Mouse (Mus musculus): ENCODE data around the gene Zmynd8. TPM values are rescaled to one million over a fixed set of nuclear protein-coding genes. Genes with fewer than 3 reads are reported as not detected.

The Zmynd8 gene
- polyA plus RNA-seq, 1 experiment from 2014 or later = 45.3 TPM

- 88% methylated on average over 3 of the region's 3 CpGs for WGBS
- Histone ChIP-seq H3K27ac (ENCODE audit: low read length) (no peak overlapping the region), H3K4me2 (ENCODE audit: low read depth, low read length) (no peak overlapping the region), H3K9ac (ENCODE audit: low read length) (no peak overlapping the region), H3K27me3 (ENCODE audit: control insufficient read depth, insufficient read depth, low read length) (no peaks in the 10 kb centered on the region), H3K4me1 (ENCODE audit: control insufficient read depth, insufficient read depth, low read length) (peaks cover 4% of the 10 kb centered on the region; the same call in 1 of the 2 replicates), H3K4me3 (replicated peaks; ENCODE audit: low read length) (no peak overlapping the region), H3K9me3 (replicated peaks; ENCODE audit: control insufficient read depth, low read length) (no peaks in the 10 kb centered on the region), H3K36me3 (ENCODE audit: control insufficient read depth, insufficient read depth, low read length) (peaks cover 39% of the 10 kb centered on the region; the same call in 1 of the 2 replicates)
- ATAC-seq (ENCODE audit: insufficient read depth, low FRiP score) = no peak
Measured at GRCm38 (mm10) chr2:165789667-165790066, 109.1 kb downstream of the Zmynd8 start.

- Histone ChIP-seq H3K36me3 (ENCODE audit: control insufficient read depth, insufficient read depth, low read length) (peaks cover 36% of the 10 kb centered on the region), H3K9ac (ENCODE audit: low read length) (no peak overlapping the region), H3K4me2 (ENCODE audit: low read depth, low read length) (no peak overlapping the region), H3K4me3 (replicated peaks; ENCODE audit: low read length) (no peak overlapping the region), H3K9me3 (replicated peaks; ENCODE audit: control insufficient read depth, low read length) (no peaks in the 10 kb centered on the region), H3K27me3 (ENCODE audit: control insufficient read depth, insufficient read depth, low read length) (no peaks in the 10 kb centered on the region), H3K27ac (ENCODE audit: low read length) (no peak overlapping the region), H3K4me1 (ENCODE audit: control insufficient read depth, insufficient read depth, low read length) (peaks cover 4% of the 10 kb centered on the region; the same call in 1 of the 2 replicates)
- 91% methylated on average over 9 of the region's 9 CpGs for WGBS
- no peak for ATAC-seq (ENCODE audit: insufficient read depth, low FRiP score)
Measured at GRCm38 (mm10) chr2:165788796-165789195, 110.0 kb downstream of the Zmynd8 start.

GRCm38 (mm10) chr2:165788005-165788404, 110.8 kb downstream of the Zmynd8 start:
- WGBS = 51% methylated on average over 11 of the region's 11 CpGs
- H3K36me3 ChIP-seq (ENCODE audit: control insufficient read depth, insufficient read depth, low read length) = peaks cover 37% of the 10 kb centered on the region
- no peak overlapping the region for H3K4me3 ChIP-seq (replicated peaks; ENCODE audit: low read length)
- no peak; the same call in 1 of the 2 replicates for ATAC-seq (ENCODE audit: insufficient read depth, low FRiP score)
- peaks cover 4% of the 10 kb centered on the region; the same call in 1 of the 2 replicates for H3K4me1 ChIP-seq (ENCODE audit: control insufficient read depth, insufficient read depth, low read length)
- no peak overlapping the region for H3K27ac ChIP-seq (ENCODE audit: low read length)
- H3K27me3 ChIP-seq (ENCODE audit: control insufficient read depth, insufficient read depth, low read length) = no peaks in the 10 kb centered on the region
- no peak overlapping the region for H3K9ac ChIP-seq (ENCODE audit: low read length)
- H3K4me2 ChIP-seq (ENCODE audit: low read depth, low read length) = no peak overlapping the region
- no peaks in the 10 kb centered on the region for H3K9me3 ChIP-seq (replicated peaks; ENCODE audit: control insufficient read depth, low read length)

GRCm38 (mm10) chr2:165786467-165786866, 112.3 kb downstream of the Zmynd8 start:
- Histone ChIP-seq H3K27me3 (ENCODE audit: control insufficient read depth, insufficient read depth, low read length) (no peaks in the 10 kb centered on the region), H3K4me2 (ENCODE audit: low read depth, low read length) (no peak overlapping the region), H3K4me1 (ENCODE audit: control insufficient read depth, insufficient read depth, low read length) (peaks cover 4% of the 10 kb centered on the region; the same call in 1 of the 2 replicates), H3K4me3 (replicated peaks; ENCODE audit: low read length) (no peak overlapping the region), H3K9ac (ENCODE audit: low read length) (no peak overlapping the region), H3K27ac (ENCODE audit: low read length) (no peak overlapping the region; the same call in 1 of the 2 replicates), H3K36me3 (ENCODE audit: control insufficient read depth, insufficient read depth, low read length) (peaks cover 28% of the 10 kb centered on the region), H3K9me3 (replicated peaks; ENCODE audit: control insufficient read depth, low read length) (no peaks in the 10 kb centered on the region)
- no peak for ATAC-seq (ENCODE audit: insufficient read depth, low FRiP score)
- 74% methylated on average over 1 of the region's 1 CpGs for WGBS

- H3K9me3 ChIP-seq (replicated peaks; ENCODE audit: control insufficient read depth, low read length) = no peaks in the 10 kb centered on the region
- H3K36me3 ChIP-seq (ENCODE audit: control insufficient read depth, insufficient read depth, low read length) = peaks cover 25% of the 10 kb centered on the region
- H3K4me3 ChIP-seq (replicated peaks; ENCODE audit: low read length) = no peak overlapping the region
- no peak overlapping the region for H3K27ac ChIP-seq (ENCODE audit: low read length)
- peaks cover 4% of the 10 kb centered on the region; the same call in 1 of the 2 replicates for H3K4me1 ChIP-seq (ENCODE audit: control insufficient read depth, insufficient read depth, low read length)
- H3K27me3 ChIP-seq (ENCODE audit: control insufficient read depth, insufficient read depth, low read length) = no peaks in the 10 kb centered on the region
- H3K9ac ChIP-seq (ENCODE audit: low read length) = no peak overlapping the region
- ATAC-seq (ENCODE audit: insufficient read depth, low FRiP score) = no peak
- H3K4me2 ChIP-seq (ENCODE audit: low read depth, low read length) = no peak overlapping the region
- 82% methylated on average over 20 of the region's 20 CpGs for WGBS
Measured at GRCm38 (mm10) chr2:165785312-165786036, 113.3 kb downstream of the Zmynd8 start.

- no peaks in the 10 kb centered on the region for H3K9me3 ChIP-seq (replicated peaks; ENCODE audit: control insufficient read depth, low read length)
- H3K27me3 ChIP-seq (ENCODE audit: control insufficient read depth, insufficient read depth, low read length) = no peaks in the 10 kb centered on the region
- no peak overlapping the region for H3K4me2 ChIP-seq (ENCODE audit: low read depth, low read length)
- peaks cover 8% of the 10 kb centered on the region for H3K36me3 ChIP-seq (ENCODE audit: control insufficient read depth, insufficient read depth, low read length)
- WGBS = 37% methylated on average over 5 of the region's 5 CpGs
- no peak overlapping the region for H3K27ac ChIP-seq (ENCODE audit: low read length)
- H3K9ac ChIP-seq (ENCODE audit: low read length) = 0 out of 2 replicates have a peak overlapping the region, but pooled peaks have one; percentile 23
- ATAC-seq (ENCODE audit: insufficient read depth, low FRiP score) = no peak
- no peak overlapping the region for H3K4me3 ChIP-seq (replicated peaks; ENCODE audit: low read length)
- H3K4me1 ChIP-seq (ENCODE audit: control insufficient read depth, insufficient read depth, low read length) = no peaks in the 10 kb centered on the region
Measured at GRCm38 (mm10) chr2:165782324-165782723, 116.5 kb downstream of the Zmynd8 start.

- 22% methylated on average over 6 of the region's 6 CpGs for WGBS
- H3K4me2 ChIP-seq (ENCODE audit: low read depth, low read length) = no peak overlapping the region
- no peak overlapping the region for H3K4me3 ChIP-seq (replicated peaks; ENCODE audit: low read length)
- H3K9me3 ChIP-seq (replicated peaks; ENCODE audit: control insufficient read depth, low read length) = 0 out of 2 replicates have a peak, but pooled peaks cover 4% of the 10 kb centered on the region
- H3K36me3 ChIP-seq (ENCODE audit: control insufficient read depth, insufficient read depth, low read length) = peaks cover 3% of the 10 kb centered on the region; the same call in 1 of the 2 replicates
- no peaks in the 10 kb centered on the region for H3K27me3 ChIP-seq (ENCODE audit: control insufficient read depth, insufficient read depth, low read length)
- H3K27ac ChIP-seq (ENCODE audit: low read length) = no peak overlapping the region
- no peaks in the 10 kb centered on the region for H3K4me1 ChIP-seq (ENCODE audit: control insufficient read depth, insufficient read depth, low read length)
- ATAC-seq (ENCODE audit: insufficient read depth, low FRiP score) = peak; percentile 59
- H3K9ac ChIP-seq (ENCODE audit: low read length) = no peak overlapping the region
Measured at GRCm38 (mm10) chr2:165778927-165779326, 119.9 kb downstream of the Zmynd8 start.

- no peak for ATAC-seq (ENCODE audit: insufficient read depth, low FRiP score)
- Histone ChIP-seq H3K9me3 (replicated peaks; ENCODE audit: control insufficient read depth, low read length) (0 out of 2 replicates have a peak, but pooled peaks cover under 1% of the 10 kb centered on the region), H3K27ac (ENCODE audit: low read length) (no peak overlapping the region), H3K4me3 (replicated peaks; ENCODE audit: low read length) (no peak overlapping the region), H3K9ac (ENCODE audit: low read length) (no peak overlapping the region), H3K4me1 (ENCODE audit: control insufficient read depth, insufficient read depth, low read length) (no peaks in the 10 kb centered on the region), H3K27me3 (ENCODE audit: control insufficient read depth, insufficient read depth, low read length) (no peaks in the 10 kb centered on the region), H3K4me2 (ENCODE audit: low read depth, low read length) (no peak overlapping the region), H3K36me3 (ENCODE audit: control insufficient read depth, insufficient read depth, low read length) (no peaks in the 10 kb centered on the region)
- 61% methylated on average over 8 of the region's 10 CpGs for WGBS
Measured at GRCm38 (mm10) chr2:165769375-165769948, 129.4 kb downstream of the Zmynd8 start.

GRCm38 (mm10) chr2:165768805-165769358, 129.9 kb downstream of the Zmynd8 start:
- ATAC-seq (ENCODE audit: insufficient read depth, low FRiP score) = no peak
- Histone ChIP-seq H3K4me1 (ENCODE audit: control insufficient read depth, insufficient read depth, low read length) (no peaks in the 10 kb centered on the region), H3K27ac (ENCODE audit: low read length) (no peak overlapping the region), H3K9me3 (replicated peaks; ENCODE audit: control insufficient read depth, low read length) (no peaks in the 10 kb centered on the region), H3K36me3 (ENCODE audit: control insufficient read depth, insufficient read depth, low read length) (no peaks in the 10 kb centered on the region), H3K4me2 (ENCODE audit: low read depth, low read length) (no peak overlapping the region), H3K4me3 (replicated peaks; ENCODE audit: low read length) (no peak overlapping the region), H3K27me3 (ENCODE audit: control insufficient read depth, insufficient read depth, low read length) (no peaks in the 10 kb centered on the region), H3K9ac (ENCODE audit: low read length) (no peak overlapping the region)
- WGBS = 71% methylated on average over 10 of the region's 11 CpGs
